Mouse (Mus musculus) forebrain, embryonic 13.5 days (tissue): ENCODE results near the gene Cep170b. TPM values are rescaled to one million over a fixed set of nuclear protein-coding genes. Genes with fewer than 3 reads are reported as not detected.

ENCODE experiments used
- ATAC-seq: fragments of 200-750 bp; cut with Nextera tagmentation; 2 replicates; pipeline ENCODE4 v1.8.0; 2017
- H3K27ac ChIP-seq: fragments of 300-500 bp; sonication (generic); 2 replicates; pipeline ENCODE4 v1.5.1; 2015; ENCODE audit warnings: inconsistent platforms, mild to moderate bottlenecking, moderate library complexity
- H3K27me3 ChIP-seq: fragments of 300-500 bp; sonication (generic); 2 replicates; pipeline ENCODE4 v1.6.1; 2015; ENCODE audit warnings: mild to moderate bottlenecking, inconsistent platforms
- H3K36me3 ChIP-seq: fragments of 300-500 bp; sonication (generic); 2 replicates; pipeline ENCODE4 v1.6.1; 2015; ENCODE audit warnings: mild to moderate bottlenecking, inconsistent platforms; ENCODE audit not compliant: poor library complexity, severe bottlenecking
- H3K4me1 ChIP-seq: fragments of 300-500 bp; sonication (generic); 2 replicates; pipeline ENCODE4 v1.6.1; 2015; ENCODE audit warnings: inconsistent platforms
- H3K4me2 ChIP-seq: fragments of 300-500 bp; sonication (generic); 2 replicates; pipeline ENCODE4 v1.6.1; 2015; ENCODE audit warnings: inconsistent platforms, mild to moderate bottlenecking, moderate library complexity
- H3K4me3 ChIP-seq: fragments of 300-500 bp; sonication (generic); 2 replicates; pipeline ENCODE4 v1.5.1; 2015; ENCODE audit warnings: mild to moderate bottlenecking, inconsistent platforms
- H3K9ac ChIP-seq: fragments of 300-500 bp; sonication (generic); 2 replicates; pipeline ENCODE4 v1.6.1; 2015; ENCODE audit warnings: mild to moderate bottlenecking, inconsistent platforms
- H3K9me3 ChIP-seq: fragments of 300-500 bp; sonication (generic); replicated peaks from 2 replicates; pipeline ENCODE4 v1.6.1; 2016; ENCODE audit warnings: inconsistent platforms
- WGBS: fragments of 180-500 bp; shearing (Covaris S2); methylation state at CpG from one replicate; pipeline ENCODE4 v1.1.7; 2015; 5-methylcytosine and 5-hydroxymethylcytosine counted together
- polyA plus RNA-seq: library from polyadenylated mRNA; unstranded; fragments of >200 nt; fragmentation: Nextera tagmentation; extraction: Ambion mirVana; gene quantifications from 2 replicates; pipeline ENCODE4 v1.2.1, GENCODE M21; 2015

The Cep170b gene
- polyA plus RNA-seq, 1 experiment from 2014 or later, result 11.0 TPM

DNA sequence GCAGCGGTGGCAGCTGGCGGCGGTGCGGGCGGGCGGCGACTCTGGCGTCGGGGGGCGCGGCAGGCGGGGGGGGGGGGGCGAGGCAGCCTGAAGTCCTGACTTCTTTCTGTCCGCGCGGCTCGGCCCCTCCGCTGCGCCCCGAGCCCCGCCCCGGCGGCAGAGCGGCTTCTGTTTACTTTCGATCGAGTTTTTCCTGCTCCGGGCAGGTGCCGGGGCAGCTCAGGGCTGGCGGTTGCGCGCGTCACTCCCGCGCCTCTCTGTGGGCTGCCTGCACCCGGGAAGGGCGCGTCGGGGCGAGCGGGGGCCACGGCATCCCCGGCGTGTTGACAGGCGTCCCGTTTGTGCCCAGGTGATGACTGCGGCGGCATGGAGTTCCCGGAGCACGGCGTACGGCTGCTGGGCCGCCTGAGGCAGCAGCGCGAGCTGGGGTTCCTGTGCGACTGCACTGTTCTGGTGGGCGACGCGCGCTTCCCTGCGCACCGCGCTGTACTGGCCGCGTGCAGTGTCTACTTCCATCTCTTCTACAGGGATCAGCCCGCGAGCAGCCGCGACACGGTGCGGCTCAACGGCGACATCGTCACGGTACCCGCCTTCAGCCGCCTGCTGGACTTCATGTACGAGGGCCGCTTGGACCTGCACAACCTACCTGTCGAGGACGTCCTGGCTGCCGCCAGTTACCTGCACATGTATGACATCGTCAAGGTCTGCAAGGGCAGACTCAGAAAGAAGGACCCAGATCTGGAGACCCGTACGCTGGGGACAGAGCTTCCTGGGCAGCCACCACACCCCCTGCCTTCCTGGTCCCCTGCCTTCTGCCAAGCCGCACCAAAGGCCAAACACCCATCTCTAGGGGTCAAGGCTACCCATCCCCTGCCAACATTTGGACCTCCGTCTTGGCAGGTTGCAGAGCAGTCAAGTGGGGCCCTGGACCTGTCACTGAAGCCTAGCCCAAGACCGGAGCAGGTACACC lies 40.9 kb upstream of the Cep170b start:
- 5% methylated on average over 61 of the region's 87 CpGs for WGBS

GRCm38 (mm10) chr12:112683351-112683750 lies 36.9 kb upstream of the Cep170b start:
- no peaks in the 10 kb centered on the region for H3K9me3 ChIP-seq
- no peak overlapping the region for H3K4me3 ChIP-seq
- 52% methylated on average over 7 of the region's 7 CpGs for WGBS
- H3K9ac ChIP-seq, result no peak overlapping the region
- H3K27ac ChIP-seq, result no peak overlapping the region
- peaks cover 17% of the 10 kb centered on the region for H3K4me1 ChIP-seq
- H3K36me3 ChIP-seq, result no peaks in the 10 kb centered on the region
- H3K27me3 ChIP-seq, result peaks cover 33% of the 10 kb centered on the region
- no peak for ATAC-seq
- no peak overlapping the region for H3K4me2 ChIP-seq

More for the DNA sequence above, 40.9 kb upstream of the Cep170b start:
- H3K4me3 ChIP-seq, result peak overlapping the region; percentile 59
- peak overlapping the region; percentile 71 for H3K9ac ChIP-seq
- peaks cover 40% of the 10 kb centered on the region for H3K4me1 ChIP-seq
- no peaks in the 10 kb centered on the region for H3K36me3 ChIP-seq
- H3K4me2 ChIP-seq, result peak overlapping the region; percentile 95
- ATAC-seq, result peak; percentile 48
- no peaks in the 10 kb centered on the region for H3K9me3 ChIP-seq
- peaks cover 46% of the 10 kb centered on the region for H3K27me3 ChIP-seq
- H3K27ac ChIP-seq, result no peak overlapping the region

DNA sequence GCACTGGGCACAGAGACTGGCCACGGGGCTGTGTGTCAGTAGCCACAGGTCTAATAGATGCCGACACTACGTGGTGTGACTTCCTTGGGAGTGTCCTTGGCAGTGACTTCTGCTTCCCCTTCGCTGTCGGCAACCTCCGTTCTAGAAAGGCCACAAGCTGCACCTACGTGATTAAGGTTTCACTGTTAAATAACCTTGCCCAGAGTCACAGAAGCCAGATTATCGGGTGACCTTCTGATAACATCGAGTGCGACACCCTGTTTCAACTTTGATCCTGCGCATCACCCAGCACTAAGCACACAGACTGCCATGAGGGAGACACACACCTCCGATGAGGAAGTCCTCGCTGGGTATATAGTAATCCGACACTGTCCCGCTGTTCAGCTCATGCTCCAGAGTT lies 31.8 kb upstream of the Cep170b start:
- no peaks in the 10 kb centered on the region for H3K36me3 ChIP-seq
- H3K4me1 ChIP-seq, result peaks cover 13% of the 10 kb centered on the region
- WGBS, result 81% methylated on average over 15 of the region's 15 CpGs
- H3K9ac ChIP-seq, result no peak overlapping the region
- no peak for ATAC-seq
- no peaks in the 10 kb centered on the region for H3K27me3 ChIP-seq
- H3K27ac ChIP-seq, result no peak overlapping the region
- no peaks in the 10 kb centered on the region for H3K9me3 ChIP-seq
- H3K4me3 ChIP-seq, result no peak overlapping the region
- no peak overlapping the region for H3K4me2 ChIP-seq

GRCm38 (mm10) chr12:112693185-112694126 lies 26.8 kb upstream of the Cep170b start:
- H3K27ac ChIP-seq, result peak overlapping the region; percentile 90
- no peaks in the 10 kb centered on the region for H3K36me3 ChIP-seq
- WGBS, result 3% methylated on average over 54 of the region's 54 CpGs
- peak overlapping the region; percentile 69 for H3K4me3 ChIP-seq
- peak overlapping the region; percentile 87 for H3K4me2 ChIP-seq
- H3K4me1 ChIP-seq, result peaks cover 18% of the 10 kb centered on the region
- ATAC-seq, result peak; percentile 97
- 0 out of 2 replicates have a peak, but pooled peaks cover 10% of the 10 kb centered on the region for H3K27me3 ChIP-seq
- H3K9ac ChIP-seq, result peak overlapping the region; percentile 96
- no peaks in the 10 kb centered on the region for H3K9me3 ChIP-seq

- H3K9me3 ChIP-seq, result no peaks in the 10 kb centered on the region
- H3K4me1 ChIP-seq, result peaks cover 18% of the 10 kb centered on the region
- H3K36me3 ChIP-seq, result no peaks in the 10 kb centered on the region
- peak overlapping the region; percentile 69 for H3K4me3 ChIP-seq
- H3K27ac ChIP-seq, result peak overlapping the region; percentile 90
- peak overlapping the region; percentile 96 for H3K9ac ChIP-seq
- peak overlapping the region; percentile 87 for H3K4me2 ChIP-seq
- no peak for ATAC-seq
- 82% methylated on average over 10 of the region's 10 CpGs for WGBS
- H3K27me3 ChIP-seq, result peaks cover 15% of the 10 kb centered on the region; the same call in 1 of the 2 replicates
Observed at GRCm38 (mm10) chr12:112694127-112694475, 26.2 kb upstream of the Cep170b start.

- no peaks in the 10 kb centered on the region for H3K36me3 ChIP-seq
- H3K4me3 ChIP-seq, result no peak overlapping the region
- peaks cover 30% of the 10 kb centered on the region for H3K4me1 ChIP-seq
- no peak overlapping the region for H3K4me2 ChIP-seq
- 84% methylated on average over 3 of the region's 3 CpGs for WGBS
- H3K27me3 ChIP-seq, result peaks cover 27% of the 10 kb centered on the region
- H3K9ac ChIP-seq, result no peak overlapping the region
- H3K9me3 ChIP-seq, result no peaks in the 10 kb centered on the region
- H3K27ac ChIP-seq, result no peak overlapping the region
- ATAC-seq, result no peak
Observed at GRCm38 (mm10) chr12:112696806-112697425, 23.3 kb upstream of the Cep170b start.

DNA sequence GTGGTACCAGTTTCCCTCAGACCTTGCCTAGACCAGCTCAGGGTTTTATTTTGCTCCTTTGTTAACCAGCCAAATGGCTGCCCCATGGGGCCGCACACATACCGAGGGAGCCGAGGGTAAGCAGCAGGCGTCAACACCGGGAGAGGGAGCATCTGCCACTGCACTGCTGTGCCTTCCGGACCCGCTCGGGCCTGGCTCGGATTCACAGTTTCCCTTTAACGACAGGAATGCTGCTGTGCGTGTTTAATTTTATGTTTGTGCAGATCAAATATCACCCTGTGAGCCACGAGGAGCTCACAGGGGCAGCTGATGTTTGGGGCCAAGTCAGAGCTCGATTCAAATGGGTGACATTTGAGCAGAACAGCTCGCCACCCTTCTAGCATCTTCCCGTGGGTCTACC lies 19.7 kb upstream of the Cep170b start:
- Histone ChIP-seq H3K27me3 (peaks cover 32% of the 10 kb centered on the region), H3K4me3 (no peak overlapping the region), H3K4me1 (peaks cover 12% of the 10 kb centered on the region), H3K36me3 (no peaks in the 10 kb centered on the region), H3K9me3 (no peaks in the 10 kb centered on the region), H3K27ac (no peak overlapping the region), H3K4me2 (peak overlapping the region; percentile 10), H3K9ac (peak overlapping the region; percentile 30; the same call in 1 of the 2 replicates)
- ATAC-seq, result no peak
- WGBS, result 26% methylated on average over 15 of the region's 15 CpGs

DNA sequence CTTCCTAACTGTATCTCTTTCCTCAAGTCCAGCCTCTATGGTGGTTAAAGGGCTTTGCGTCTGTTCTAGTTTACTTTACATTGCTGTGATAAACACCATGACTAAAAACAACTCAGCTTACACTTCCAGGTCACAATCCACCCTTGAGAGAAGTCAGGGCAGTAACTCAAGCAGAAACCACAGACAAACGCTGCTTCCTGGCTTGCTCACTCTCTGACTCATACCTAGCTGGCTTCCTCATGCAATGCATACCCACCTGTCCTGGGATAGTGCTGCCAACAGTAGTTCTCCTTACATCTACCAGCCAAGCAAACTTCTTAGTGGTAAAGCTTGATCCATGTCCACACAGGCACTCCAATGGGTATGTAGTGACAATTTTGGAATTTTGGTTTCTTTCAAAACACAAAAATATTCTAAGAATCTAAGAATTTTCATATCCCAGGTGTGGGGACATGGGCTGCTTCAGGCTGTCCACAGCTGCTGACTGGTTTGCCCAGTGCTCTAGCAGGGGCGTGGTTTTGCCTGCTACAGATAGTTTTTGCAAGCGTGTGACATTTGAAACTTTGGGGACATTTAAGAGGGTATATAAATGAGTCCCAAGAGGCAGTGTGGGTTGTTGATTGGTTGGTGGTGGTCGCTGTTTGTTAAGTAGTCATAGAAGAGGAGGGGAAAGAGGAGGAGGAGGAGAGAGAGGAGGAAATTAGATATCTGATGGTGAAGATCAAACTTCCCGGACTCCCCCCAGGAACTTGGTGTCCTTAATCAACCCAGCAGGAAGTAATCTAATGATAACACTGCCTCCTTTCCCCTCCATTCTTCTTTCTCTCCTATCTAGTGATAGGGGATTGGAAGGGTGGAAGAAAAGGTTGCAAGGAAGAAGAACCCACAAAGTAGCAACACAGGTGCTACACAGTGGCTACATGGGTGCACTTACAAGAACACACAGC lies 17.6 kb upstream of the Cep170b start:
- Histone ChIP-seq H3K27me3 (peaks cover 41% of the 10 kb centered on the region), H3K27ac (no peak overlapping the region), H3K4me2 (no peak overlapping the region), H3K4me1 (peaks cover 12% of the 10 kb centered on the region), H3K36me3 (no peaks in the 10 kb centered on the region), H3K9ac (no peak overlapping the region), H3K9me3 (no peaks in the 10 kb centered on the region), H3K4me3 (no peak overlapping the region)
- ATAC-seq, result no peak
- 80% methylated on average over 6 of the region's 6 CpGs for WGBS

GRCm38 (mm10) chr12:112706704-112707572 lies 13.3 kb upstream of the Cep170b start:
- Histone ChIP-seq H3K9me3 (no peaks in the 10 kb centered on the region), H3K36me3 (no peaks in the 10 kb centered on the region), H3K9ac (0 out of 2 replicates have a peak overlapping the region, but pooled peaks have one; percentile 21), H3K4me1 (no peaks in the 10 kb centered on the region; the same call in 1 of the 2 replicates), H3K4me3 (0 out of 2 replicates have a peak overlapping the region, but pooled peaks have one; percentile 12), H3K27me3 (peaks cover 36% of the 10 kb centered on the region), H3K27ac (no peak overlapping the region), H3K4me2 (peak overlapping the region; percentile 43)
- peak; percentile 88 for ATAC-seq
- WGBS, result 13% methylated on average over 32 of the region's 32 CpGs

DNA sequence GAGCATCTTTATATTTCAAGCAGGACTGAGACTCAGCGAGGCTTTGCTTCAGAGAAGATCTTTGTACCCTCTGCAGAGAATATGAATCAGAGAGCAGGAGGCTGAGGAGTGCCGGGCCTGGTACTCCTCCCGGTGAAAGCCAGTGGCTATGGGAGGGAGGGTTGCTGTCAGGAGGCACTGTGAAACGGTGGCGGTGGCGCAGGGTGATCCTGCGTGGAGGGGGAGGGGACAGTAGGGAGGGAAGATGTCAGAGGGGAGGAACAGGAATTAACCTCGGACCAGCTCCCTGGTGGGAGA lies 12.7 kb upstream of the Cep170b start:
- Histone ChIP-seq H3K36me3 (no peaks in the 10 kb centered on the region), H3K27me3 (peaks cover 30% of the 10 kb centered on the region), H3K4me1 (no peaks in the 10 kb centered on the region; the same call in 1 of the 2 replicates), H3K27ac (no peak overlapping the region), H3K4me2 (peak overlapping the region; percentile 43; the same call in 1 of the 2 replicates), H3K4me3 (no peak overlapping the region), H3K9me3 (no peaks in the 10 kb centered on the region), H3K9ac (peak overlapping the region; percentile 21; the same call in 1 of the 2 replicates)
- 18% methylated on average over 8 of the region's 8 CpGs for WGBS
- no peak; the same call in 1 of the 2 replicates for ATAC-seq
